Mouse (Mus musculus): Measurements from ENCODE around the gene Wdr95.

DNA sequence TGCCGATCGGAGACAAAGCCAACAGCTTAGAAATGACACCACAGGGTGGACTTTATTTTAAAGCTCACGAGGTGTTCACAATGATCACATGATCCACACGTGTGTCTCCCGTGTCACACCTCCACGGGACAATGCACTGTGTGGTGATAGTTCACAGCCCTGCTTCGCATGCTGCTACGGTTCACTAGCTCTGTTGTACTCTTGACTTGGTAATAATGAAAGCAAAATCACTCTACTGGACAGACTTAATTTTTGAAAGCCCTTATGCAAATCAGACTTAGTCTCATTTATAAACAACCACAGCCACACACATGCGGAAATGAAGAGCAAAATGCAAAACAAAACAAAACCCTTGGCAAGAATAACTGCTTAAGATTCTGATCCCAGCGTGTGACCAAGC is 88.3 kb downstream of the Wdr95 start:
- no peak for TF ChIP-seq CTCF (IDR thresholded peaks at IDR 0.05 in 2 of 3, conservative IDR thresholded peaks at IDR 0.05 in 1 of 3; ENCODE audit: control insufficient read depth in 1 of 3, insufficient read depth in 1 of 3, low read depth in 2 of 3, low read length in 3 of 3, poor library complexity in 1 of 3, severe bottlenecking in 1 of 3)
- no peak for TF ChIP-seq CHD1 (IDR thresholded peaks at IDR 0.05; ENCODE audit: low read depth, low read length)
- no peak for TF ChIP-seq EP300 (IDR thresholded peaks at IDR 0.05; ENCODE audit: low read depth in 1 of 2, low read length in 2 of 2)
- TF ChIP-seq JUND (IDR thresholded peaks at IDR 0.05; ENCODE audit: low read depth, low read length) = no peak
- TF ChIP-seq POLR2AphosphoS2 (IDR thresholded peaks at IDR 0.05; ENCODE audit: low read length) = no peak
- no peak for TF ChIP-seq USF2 (IDR thresholded peaks at IDR 0.05; ENCODE audit: borderline replicate concordance in 1 of 2, insufficient read depth in 1 of 2, low read depth in 1 of 2, low read length in 2 of 2)

Measured in MEL (cell line).